Mouse (Mus musculus) mesoderm, embryonic 11.5 days (tissue): ENCODE results near the gene BC080695.
"Not testable (repeated sequence)": the region's sequence is repeated elsewhere in the genome, so short reads cannot be mapped to it uniquely, and the experiment has no call there.

Experiments used
- DNase-seq: peaks from one replicate; pipeline ENCODE4 v3.0.0-alpha.2; 2012; ENCODE audit warnings: low read depth, low spot score

Gene BC080695

DNA sequence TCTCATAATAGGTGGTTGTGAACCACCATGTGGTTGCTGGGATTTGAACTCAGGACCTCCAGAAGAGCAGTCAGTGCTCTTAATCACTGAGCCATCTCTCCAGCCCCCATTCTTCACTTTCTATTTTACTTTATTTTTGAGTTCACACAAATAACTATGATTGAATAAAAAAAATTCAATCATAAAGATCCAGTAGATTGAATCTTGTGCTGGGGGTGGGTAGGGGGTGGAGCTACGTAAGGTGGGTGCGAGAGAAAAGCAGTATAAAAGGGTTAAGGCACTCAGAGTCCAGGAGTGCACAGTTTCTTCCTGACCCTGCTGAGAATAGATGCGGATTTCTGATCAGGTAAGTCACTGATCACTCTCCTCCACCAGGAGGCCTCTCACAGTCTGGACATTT lies at the start of gene BC080695, which contains the start of gene Gm13057:
TSS of gene BC080695 (plus strand) at position 301 of the 400 bp plus-strand sequence.
TSS of gene Gm13057 (plus strand) at position 310 of the 400 bp plus-strand sequence.
- not testable (repeated sequence) for DNase-seq

DNA sequence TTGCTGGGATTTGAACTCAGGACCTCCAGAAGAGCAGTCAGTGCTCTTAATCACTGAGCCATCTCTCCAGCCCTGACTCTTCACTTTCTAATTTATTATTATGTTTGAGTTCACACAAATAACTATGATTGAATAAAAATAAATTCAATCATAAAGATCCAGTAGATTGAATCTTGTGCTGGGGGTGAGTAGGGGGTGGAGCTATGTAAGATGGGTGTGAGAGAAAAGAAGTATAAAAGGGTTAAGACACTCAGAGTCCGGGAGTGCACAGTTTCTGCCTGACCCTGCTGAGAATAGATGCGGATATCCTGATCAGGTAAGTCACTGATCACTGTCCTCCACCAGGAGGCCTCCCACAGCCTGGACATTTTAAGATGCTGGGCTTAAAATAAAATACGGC lies 40.5 kb upstream of the BC080695 start, which contains the start of gene Gm13043:
TSS of gene Gm13043 (plus strand) at position 301 of the 400 bp plus-strand sequence.
- DNase-seq, result no peak

DNA sequence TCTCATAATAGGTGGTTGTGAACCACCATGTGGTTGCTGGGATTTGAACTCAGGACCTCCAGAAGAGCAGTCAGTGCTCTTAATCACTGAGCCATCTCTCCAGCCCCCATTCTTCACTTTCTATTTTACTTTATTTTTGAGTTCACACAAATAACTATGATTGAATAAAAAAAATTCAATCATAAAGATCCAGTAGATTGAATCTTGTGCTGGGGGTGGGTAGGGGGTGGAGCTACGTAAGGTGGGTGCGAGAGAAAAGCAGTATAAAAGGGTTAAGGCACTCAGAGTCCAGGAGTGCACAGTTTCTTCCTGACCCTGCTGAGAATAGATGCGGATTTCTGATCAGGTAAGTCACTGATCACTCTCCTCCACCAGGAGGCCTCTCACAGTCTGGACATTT lies 15.8 kb upstream of the BC080695 start, which contains the start of gene Gm13040:
TSS of gene Gm13040 (plus strand) at position 301 of the 400 bp plus-strand sequence.
- not testable (repeated sequence) for DNase-seq

DNA sequence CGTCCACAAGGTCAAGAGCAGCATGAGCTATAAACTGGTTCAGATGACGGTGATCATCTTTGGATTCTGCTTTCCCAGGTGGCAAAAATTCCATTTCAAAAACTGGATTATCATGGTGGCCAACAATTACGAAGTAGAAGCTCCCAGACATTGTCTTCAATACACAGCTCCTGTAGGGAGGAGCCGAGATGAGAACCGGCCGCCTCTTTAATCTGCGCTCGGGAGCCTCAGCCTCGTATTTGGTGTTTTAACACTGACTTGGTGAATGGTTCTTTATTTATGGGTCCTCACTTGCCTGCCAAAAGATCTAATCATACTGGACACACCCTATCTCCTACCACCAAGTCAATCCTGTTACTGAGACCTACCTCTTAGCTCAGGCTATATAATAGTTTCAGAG lies 60.4 kb downstream of the BC080695 start:
- DNase-seq, result not testable (repeated sequence)

DNA sequence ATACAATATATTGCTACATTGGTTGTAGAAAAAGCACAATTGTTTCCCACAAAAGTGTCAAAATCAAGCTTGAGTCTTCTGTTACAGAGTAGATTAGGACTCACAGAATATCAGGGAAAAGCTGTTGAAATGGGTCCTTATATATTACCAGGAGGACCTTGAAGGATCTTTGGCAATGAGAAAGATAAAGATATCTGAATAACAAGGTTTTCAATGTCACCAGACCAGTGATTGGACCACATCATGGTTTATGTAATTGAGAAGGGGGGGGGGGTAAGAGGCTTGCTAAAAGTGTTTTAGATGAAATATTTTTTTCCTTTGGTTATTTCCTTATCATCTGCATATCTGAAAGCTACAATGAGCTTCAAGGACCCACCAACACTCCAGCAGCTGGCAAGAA lies 63.2 kb downstream of the BC080695 start, which contains the start of gene Gm13083:
TSS of gene Gm13083 (plus strand) at position 301 of the 400 bp plus-strand sequence.
- not testable (repeated sequence) for DNase-seq

DNA sequence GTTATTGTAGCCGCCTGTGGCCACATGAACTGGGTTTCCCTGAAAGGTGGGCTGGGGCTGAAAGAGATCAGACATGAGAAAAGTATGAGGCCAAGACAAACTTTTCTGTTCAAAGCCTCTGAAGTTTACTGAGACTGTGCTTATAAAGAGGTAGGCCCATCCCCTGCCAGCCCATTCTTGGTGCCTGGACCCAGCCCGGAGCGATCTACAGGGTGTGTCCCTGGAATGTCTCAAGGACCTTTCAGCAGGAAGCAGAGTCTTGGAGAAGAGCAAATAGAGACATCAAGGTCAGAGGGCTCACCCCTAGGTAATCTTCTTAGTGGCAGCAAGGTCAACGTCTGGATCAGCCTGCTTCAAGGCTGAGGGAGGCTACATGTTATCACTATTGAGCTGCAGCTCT lies 66.6 kb downstream of the BC080695 start:
- not testable (repeated sequence) for DNase-seq
